Mouse (Mus musculus) natural killer cell, adult 2 months (primary cell): ENCODE results near the gene Skp2.
A peak's percentile ranks its signal among the peaks of the same experiment; 100 is the strongest.
"Not testable (repeated sequence)": the region's sequence is repeated elsewhere in the genome, so short reads cannot be mapped to it uniquely, and the experiment has no call there.

ENCODE experiments used
- DNase-seq, 2 experiments: peaks; one replicate each; pipeline ENCODE4 v3.0.0; 2022; ENCODE audit warnings: low spot score in 2 of 2

Skp2 gene

DNA sequence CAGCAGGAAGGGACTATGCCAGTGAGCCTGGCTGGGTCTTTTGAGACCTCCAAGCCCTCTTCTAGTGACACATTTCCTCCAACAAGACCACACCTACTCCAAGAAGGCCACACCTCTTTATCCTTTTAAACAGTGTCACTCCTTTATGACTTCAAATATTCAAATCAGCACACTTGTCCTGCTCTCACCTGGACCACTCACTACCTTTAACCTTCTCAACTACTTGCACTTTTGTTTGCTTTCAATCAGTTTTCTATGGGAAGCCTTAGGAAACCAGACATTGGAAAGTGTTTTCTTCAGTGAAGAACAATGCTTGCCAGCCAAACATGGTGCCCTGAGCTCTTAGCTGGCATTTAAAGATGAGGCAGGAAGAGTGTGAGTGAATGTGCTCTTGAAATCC is at the start of gene Skp2:
Gene Skp2 (minus strand): TSS at position 101 of the 400 bp plus-strand sequence.
- no peak for DNase-seq

DNA sequence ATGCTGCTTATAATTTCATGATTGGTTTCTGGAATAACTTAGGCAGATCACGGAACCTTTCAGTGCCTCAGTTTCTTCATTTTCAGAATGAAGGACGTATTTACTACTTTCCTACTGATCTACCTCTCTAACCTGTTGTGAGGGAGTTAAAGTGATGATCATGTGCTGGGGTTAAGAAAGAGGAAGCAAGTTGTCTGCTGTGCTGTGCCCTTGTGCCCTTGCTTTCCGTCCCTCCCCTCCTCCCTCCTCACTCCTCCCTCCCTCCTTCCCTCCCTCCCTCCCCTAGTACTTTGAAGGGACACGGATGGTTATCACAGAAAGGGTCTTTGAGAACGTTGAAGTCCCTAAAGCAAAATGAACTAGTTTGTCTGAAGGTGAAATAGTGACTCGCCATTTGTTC is 43.2 kb upstream of the Skp2 start:
- DNase-seq = no peak

DNA sequence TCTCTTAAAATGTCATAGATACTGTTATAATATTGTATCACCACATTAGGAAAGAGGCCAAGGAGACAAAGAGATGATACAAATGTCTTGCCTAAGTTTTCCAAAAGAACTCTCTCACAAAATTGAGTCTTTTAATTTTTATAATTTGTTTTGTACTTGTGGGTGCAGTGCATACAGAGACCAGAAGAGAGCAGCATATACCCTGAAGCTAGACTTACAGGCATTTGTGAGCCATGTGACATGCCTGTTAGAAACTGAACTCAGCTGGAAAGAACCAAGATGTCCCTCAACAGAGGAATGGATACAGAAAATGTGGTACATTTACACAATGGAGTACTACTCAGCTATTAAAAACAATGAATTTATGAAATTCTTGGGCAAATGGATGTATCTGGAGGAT is 37.5 kb upstream of the Skp2 start:
- not testable (repeated sequence) for DNase-seq

DNA sequence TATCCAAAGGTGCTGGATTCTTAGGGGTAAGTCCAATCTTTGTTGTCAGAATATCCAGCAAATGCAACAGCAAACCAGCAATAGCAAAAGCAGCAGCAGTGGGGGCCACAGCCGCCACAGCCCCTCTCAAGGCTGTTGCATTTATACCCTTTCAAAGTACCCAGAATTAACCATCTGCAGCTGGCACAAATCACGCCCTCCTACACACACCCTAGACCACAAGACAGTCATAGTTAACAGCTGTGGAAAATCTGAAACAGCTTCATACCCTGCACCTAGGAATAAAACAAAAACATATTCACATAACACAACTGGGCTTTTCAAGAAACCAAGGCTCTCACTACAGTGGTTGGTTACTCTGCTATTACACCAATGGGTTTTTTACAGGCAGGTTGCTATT is 34.6 kb upstream of the Skp2 start:
- no peak for DNase-seq

DNA sequence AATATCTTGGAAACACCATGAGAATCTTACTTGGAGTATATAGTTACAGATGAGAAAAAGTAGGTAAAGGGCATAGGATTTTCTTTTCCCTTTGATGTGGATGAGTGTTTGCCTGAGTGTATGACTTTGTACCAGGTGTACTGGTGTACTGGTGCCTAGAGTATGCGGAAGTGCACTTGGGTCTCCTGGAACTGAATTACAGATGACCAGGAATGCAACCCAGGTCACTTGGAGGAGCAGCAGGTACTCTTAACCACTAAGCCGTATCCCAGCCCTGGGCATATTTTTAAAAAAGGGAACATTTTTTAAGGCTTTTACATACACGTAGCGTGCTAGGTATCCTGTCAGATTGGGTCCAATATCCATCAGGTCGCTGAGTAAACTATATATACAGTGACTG is 28.8 kb upstream of the Skp2 start:
- no peak for DNase-seq

DNA sequence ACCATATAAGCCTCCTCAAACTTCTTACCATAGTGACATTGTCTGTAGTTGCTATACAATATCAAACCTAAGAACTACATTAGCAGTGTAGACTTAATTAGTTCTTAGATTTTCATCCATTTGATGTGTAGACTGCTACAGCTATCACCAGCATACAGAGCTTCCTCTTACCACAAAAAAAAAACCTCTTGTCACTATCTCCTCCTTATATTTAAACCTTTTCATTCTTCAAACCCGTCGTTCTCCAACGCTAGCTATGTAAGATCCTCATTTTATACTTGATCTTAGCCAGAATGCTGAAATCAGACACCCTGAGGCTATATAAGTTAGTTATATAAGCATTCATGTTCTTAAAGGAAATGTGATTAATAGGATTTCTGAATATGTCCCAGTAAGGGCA is 21.8 kb upstream of the Skp2 start:
- no peak for DNase-seq

DNA sequence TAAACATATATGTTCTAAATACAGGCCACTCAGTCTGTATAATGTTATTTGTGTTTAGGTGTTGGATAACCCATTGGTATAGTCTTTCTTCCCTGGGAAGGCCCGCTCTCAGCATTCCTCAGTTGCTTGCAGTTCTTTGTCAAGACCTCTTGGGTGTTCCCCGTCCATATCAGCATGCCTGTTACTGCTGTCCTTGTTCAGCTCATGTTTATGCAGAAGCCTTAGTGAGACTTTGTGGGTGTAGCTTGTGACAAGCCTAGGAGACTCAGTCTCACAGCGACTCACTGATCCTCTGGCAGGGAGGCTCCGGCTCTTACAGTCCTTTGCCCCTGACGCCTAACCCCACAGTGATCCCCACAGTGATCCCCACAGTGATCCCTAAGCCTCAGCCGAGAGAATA is 8.9 kb upstream of the Skp2 start:
- DNase-seq = no peak

DNA sequence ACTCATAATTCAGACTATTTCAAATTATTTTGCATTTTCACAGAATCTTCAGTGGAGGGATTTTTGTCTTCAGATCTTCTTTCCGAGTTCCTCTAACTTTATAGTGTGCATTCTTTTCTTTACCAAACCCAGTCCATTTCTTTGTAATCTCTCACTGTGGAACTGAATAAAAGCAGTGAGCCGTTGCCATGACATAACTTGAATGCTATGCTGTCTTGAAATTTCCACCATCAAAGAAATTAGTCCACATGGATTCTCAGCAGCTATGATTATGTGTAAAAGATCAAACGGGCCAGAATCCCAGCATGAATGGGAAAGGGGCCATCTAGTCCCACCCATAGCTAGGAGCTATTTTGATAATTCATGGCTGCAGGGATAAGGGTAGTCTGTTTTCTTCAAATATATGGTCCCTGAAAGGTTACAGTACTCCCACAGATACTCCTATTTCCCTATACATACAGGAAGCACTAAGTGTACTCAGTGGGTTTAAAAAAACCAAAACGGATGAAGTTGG is 7.4 kb upstream of the Skp2 start:
- no peak for DNase-seq

DNA sequence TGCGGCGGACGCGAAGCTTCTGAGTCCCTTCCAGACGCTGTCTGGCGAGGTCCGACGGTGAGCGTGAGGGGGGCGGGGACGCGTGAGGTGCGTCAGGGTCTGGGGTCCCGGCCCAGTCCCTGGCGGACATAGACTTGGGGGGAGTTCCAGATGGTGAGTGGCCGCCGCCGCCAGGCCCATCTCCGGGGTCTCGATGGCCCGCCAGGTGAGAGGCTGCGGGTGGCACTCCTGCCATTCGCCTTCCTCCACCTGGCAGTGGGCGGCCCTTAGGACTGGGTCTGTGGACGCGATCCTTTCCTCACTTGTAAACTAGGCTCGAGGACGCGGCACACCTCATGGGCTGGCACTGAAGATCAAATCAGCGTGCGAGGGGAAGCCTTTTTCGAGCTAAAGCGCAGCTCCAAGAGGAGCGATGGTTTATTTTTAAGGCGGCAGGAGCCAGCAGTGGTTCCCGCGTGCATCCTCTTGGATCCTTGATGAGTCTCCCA is 14.5 kb downstream of the Skp2 start:
- DNase-seq = no peak

DNA sequence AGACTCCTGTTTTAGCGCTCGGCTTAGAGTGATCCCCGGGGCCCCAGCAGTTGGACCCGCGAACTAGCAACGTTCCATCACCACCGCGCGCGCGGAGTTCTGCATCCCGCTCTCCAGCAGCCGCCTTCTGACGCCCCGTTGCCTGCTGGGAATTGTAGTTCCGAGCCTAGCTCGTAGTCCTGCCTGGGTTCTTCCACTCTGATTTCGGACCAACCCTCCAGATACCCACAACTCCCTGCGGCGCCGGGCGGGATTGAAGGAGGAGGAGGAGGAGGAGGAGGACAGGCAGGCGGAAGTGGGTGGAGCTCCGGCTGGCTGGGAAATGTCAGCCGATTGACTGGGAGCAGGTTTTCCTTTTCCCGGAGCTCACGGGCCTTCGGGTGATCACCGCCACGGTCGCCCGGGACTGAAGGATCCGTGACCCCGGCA is 15.0 kb downstream of the Skp2 start, which contains the start of gene Lmbrd2:
Gene Lmbrd2 (plus strand): TSS at position 299 of the 429 bp plus-strand sequence.
- DNase-seq = peak; percentile 85 to 89

DNA sequence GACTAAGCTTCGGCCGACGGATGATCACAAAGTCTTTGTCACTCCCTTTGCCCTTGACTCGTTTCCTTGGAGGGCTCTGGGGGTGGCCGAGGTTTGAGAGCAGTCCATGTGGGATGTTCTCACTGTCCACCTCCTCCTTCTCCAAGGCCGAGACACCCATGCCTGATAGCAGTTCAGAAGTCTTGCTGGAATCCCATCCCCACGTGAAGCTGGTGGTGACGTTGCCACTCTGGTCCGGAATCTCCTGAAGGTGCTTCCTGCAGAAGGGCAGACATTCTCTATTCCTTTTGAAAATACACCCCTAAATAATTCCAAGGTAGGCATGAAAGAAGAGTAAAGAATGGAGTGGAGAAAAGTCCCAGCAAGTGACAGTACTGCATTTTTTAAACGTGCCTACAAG is 15.8 kb downstream of the Skp2 start:
- no peak for DNase-seq

DNA sequence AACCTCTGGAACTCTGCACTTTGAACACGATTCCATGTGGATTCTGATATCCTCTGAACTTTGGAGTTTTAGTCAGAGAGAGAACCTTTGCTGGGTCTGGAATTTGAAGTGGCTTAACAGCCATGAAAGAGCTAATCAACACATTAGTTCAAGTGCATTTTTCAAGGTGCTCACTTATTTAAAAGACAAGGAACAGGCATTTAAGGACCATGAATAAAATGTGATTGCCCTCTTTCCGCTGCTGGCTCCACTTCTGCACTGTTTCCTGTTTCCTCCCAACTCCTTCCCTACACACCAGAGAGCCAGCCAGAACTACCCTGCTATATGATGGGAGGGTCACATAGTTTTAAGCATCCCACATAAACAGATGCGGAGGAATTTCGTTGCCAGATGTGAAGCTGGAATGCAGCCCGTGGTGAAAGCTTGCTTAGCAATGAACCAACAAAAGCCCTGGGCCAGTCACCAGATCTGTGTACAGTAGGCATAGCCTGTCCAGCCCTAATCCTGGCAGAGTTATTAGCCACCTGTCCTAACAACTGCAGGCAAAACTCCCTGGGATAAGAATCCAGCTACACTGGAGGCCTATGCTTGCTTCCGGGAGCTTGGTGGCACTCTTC is 20.2 kb downstream of the Skp2 start:
- no peak for DNase-seq

DNA sequence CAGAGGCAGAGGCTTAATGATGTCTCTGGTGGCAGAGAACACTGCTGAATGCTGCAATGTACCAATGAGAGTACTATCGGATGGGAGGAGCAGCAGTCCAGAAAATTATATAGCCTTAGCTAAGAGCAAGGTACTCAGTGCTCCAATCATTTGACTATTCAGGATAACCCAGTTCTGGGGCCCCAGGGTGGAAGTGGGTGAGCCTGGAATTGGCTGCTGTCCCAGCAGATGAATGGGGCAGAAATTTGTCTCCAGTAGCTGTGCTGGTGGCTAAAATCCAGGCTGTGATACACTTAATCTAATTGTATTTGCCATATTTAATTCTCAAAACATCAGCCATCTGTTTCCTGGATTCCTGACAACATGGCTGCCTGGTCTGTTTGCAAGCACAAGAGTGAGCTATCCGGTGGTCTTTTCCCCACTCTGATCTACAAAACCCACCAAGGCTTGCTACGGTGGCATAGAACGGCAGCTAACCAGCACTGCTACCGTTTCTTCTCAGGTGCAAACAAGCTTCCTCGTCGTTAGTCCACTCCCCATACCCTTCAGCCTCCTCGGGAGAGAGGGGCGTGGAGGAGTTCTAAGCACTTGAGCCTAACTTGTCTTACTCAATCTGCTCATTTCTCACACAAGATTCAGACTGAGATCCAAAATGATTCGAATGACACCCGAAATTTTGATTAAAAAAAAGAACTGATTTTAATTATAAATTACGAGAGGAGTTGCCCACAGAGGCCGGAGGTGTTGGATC is 22.4 kb downstream of the Skp2 start:
- no peak for DNase-seq

DNA sequence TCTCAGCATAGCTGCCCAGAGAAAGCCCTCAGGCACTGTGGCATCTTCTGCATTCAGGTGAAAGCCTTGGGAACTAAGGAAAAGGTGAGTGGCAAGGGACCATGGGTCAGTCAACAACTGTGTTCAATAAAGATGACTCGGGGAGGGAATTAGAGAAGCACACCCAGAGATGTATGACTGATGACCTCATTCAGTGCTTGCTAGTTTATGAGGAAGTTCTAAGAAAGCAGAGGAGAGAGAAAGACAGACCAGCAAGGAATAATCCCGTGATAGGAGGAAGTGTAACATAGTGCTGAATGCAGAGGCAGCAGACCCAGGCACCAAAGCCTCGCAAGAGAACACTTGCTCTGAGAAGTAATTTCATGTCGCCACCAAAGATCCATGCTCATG is 23.7 kb downstream of the Skp2 start:
- no peak for DNase-seq

DNA sequence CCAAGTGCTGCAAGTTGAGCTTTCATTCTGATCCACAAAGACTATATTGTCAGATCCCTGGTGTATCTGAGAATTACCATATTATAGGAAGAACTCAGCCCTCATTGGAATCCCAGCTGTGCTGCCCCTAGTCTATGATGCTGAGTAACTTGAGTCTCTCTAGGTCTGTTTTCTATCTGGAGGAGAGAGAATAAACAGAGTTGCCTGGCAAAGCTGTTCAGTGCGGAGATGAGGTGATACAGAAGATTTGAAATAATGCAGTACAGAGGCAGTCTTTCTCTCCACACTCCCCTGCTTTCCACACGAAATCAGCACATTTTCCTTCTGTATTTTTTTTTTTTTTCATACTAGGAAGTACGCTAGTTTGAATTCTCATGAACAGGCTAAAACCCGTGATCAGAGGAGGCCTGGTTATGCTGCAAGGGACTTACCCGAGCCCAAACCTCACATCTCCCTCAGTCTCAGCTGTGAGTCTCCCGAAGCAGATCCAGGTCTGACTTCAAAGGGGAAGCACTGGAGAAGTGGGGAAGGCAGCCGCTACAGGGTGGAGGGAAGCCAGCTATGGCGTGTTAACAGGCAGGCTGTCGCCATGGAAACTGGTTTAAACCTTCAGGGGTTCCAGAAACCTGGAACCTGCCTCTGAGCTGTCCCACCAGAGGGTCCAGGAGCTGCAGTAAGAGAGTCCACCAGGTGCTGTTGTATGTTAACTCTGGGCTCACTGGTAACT is 24.3 kb downstream of the Skp2 start:
- no peak for DNase-seq

DNA sequence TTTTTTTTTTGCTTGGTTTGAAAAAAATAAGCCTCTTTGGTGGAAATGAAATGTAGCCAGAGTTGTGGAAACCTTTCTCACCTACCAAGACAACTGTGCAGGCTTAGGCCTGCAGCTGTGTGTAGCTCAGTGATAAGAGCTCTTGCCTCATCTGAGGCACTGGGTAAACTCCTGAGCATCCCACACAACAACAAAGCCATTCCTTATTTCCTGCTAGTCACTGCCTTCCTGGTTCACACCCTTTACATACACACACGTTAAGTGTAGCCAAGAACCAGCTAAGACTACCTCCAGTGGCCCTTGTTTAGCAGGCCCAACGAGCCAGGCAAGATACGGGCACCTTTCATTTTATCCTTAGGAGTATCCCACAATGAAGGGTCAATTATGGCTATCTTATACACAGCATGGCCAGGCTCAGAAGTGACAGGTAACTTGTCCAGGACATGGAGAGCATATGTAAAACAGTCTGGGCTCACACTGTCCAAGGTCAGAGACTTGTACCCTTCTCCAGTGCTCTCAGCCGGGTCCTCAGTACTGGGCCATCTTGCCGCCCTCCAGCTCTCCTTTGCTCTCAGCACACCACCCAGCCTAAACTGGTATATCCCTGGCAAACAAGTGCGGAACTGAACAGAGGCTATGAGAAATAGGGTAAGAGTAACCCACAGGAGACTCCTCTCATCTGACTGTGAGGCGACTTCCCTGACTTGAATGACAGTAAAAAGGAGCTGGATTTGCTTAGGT is 28.0 kb downstream of the Skp2 start:
- DNase-seq = no peak

DNA sequence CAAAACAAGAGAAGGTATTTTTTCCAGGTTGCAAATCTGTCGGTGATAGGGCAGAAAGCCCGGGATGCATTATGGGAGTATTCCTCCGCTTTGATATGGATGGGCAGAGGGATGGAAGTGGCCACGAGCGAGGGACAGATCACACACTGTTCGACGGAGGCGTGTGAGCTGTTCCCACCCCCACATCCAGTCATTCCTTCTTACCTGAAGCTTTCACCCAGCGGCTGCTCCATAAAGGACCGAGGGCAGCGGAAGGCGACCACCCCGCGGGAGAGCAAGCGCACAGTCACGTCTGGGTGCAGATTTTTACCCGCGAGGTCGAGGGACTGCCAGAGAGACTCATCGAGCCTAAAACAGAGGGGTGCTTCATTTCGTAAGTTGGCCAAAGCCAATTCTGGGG is 30.4 kb downstream of the Skp2 start:
- no peak for DNase-seq

DNA sequence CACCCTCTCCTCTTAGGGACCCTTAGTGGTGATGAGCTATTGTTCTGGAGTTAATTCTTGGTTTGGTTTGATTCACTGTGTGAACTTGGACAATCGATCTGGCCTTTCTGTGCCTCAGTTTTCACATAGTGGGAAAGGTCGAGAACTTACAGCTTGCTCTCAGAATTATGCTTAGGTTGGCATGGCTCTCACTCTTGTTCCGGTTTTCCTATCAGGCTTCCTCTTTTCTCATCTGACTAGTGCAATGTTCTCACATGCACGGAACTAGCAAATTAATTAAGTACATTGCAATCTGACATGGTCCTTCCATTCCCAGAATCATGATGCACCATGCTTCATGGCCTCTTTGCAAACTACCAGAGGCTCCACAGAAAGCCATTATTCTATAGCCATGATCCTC is 32.2 kb downstream of the Skp2 start:
- DNase-seq = no peak

DNA sequence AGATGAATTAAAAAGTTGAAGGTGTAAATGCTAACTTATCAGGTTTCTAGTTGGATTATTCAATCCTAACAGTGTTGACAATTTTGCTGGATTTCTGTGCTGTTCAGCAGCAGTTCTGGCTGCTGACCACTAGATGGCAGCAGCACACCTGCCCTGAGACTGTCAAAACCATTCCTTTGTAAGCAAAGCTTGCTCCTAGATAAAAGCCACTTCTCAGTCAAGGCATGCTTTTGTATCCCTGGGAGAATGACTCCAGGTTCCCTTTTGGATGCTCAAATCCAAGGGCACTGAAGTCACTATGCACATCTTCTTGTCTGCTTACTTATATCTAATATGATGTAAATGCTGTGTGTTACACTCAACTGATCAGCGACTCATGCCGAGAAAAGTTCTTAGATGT is 35.1 kb downstream of the Skp2 start:
- peak; percentile 21 to 33 for DNase-seq

DNA sequence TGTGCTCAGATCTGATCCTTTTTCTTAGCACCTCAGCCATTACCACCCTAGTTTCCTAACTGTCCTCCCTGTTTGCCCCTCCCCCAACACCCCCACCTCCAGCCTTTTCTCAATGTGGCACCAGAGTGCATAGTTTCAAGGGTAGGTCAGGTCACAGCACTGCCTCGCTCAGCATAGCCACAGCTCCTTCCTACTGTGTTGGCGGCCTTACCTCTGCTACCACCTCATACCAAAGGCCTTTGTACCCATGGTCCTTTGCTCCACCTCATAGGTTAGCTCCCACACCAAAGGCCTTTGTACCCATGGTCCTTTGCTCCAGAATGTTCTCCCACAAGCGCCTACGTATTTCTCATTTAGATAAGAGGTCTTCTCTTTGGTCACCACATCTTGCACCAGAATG is 36.4 kb downstream of the Skp2 start:
- DNase-seq = no peak

DNA sequence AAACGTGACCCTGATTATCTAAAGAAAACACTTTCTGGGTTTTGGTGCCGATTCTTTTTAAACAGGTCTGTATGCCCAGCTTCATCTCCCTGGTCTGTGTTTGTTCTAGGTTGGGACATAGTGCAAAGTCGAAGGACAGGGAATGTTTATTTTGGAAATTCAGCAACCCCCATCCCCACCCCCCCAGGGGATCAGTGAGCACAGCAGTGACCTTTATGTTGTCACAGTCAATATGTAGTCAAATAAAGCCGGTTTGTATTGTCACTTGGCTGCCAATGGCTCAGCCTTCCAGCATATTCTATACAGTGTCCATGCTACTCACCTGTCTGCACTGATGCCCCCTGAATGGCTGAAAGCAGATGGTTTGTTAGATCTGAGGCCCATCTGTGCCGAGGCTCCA is 40.6 kb downstream of the Skp2 start:
- DNase-seq = no peak

DNA sequence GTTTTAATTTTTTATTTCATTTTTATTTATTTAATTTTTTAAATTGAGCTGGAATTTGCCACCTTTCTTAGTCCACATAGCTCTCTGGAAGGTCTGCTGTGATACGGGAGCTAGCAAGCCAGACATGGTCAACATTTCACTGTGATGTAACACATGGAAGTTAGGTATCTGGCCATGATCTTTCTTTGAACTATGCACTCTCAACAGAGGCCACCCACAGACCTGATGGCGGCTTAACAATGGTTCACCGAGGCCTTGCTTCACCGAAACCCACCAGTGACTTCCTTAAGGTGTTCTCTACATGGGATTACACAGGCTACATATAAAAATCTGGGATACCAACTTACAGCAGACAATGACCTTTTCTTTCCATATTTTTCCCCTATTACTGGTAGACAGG is 41.1 kb downstream of the Skp2 start:
- DNase-seq = no peak
